26 mouse cellular contexts compared by ENCODE assay signal in the genomic region with DNA sequence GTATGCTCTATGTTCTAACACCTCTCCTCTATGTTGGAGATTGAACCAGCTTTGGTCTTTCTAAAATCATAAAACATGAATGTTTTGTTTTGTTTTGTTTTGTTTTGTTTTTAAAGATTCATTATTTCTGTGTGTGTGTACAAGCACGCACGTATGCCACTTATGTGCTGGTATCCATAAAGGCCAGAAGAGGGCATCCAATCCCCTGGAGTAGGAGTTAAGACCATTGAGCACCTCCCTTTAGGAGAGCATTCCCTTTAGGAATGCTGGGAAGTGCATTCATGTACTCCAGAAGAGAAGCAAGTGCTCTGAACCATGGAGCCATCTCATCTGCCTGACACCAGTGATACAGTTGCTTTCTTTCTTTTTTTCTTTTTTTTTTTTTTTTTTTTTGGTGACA. TPM values are rescaled to one million over a fixed set of nuclear protein-coding genes. Genes with fewer than 3 reads are reported as not detected.
A peak's percentile ranks its signal among the peaks of the same experiment; 100 is the strongest.
DNase-seq lines count a peak whose midpoint lies in the region; ATAC-seq and TF ChIP-seq lines count a peak whose summit lies in the region.
"Had no signal": no experiment of that assay in that cellular context is flagged by ENCODE, and none has a peak within 500 bp of the region (broad histone marks: within the 10 kb centered on the region; RNA-seq: fewer than 3 reads in every experiment).

No protein-coding gene starts in this region.

- intact Hi-C loops in left cerebral cortex, postnatal 25 days (cut with DNase I): no loop called here

- H3K27ac ChIP-seq in kidney, postnatal 0 days: no peak overlapping the region
- H3K27ac ChIP-seq in stomach, postnatal 0 days (replicated peaks): no peak overlapping the region
- H3K27ac ChIP-seq: embryonic facial prominence, embryonic 15.5 days; forebrain, embryonic 15.5 days; macrophage; midbrain, embryonic 15.5 days; neural tube, embryonic 12.5 days; stomach, embryonic 15.5 days had no signal

- no peak for TF ChIP-seq EP300 in stomach, postnatal 0 days (optimal IDR thresholded peaks at IDR 0.05)

- no peaks in the 10 kb centered on the region for H3K4me1 ChIP-seq in kidney, postnatal 0 days (replicated peaks; ENCODE audit: insufficient read depth, low read length)
- no peaks in the 10 kb centered on the region for H3K4me1 ChIP-seq in stomach, postnatal 0 days (replicated peaks; ENCODE audit: control insufficient read depth, insufficient read depth)
- H3K4me1 ChIP-seq: embryonic facial prominence, embryonic 15.5 days; forebrain, embryonic 15.5 days; midbrain, embryonic 15.5 days; neural tube, embryonic 12.5 days; stomach, embryonic 15.5 days had no signal

- H3K9me3 ChIP-seq in kidney, postnatal 0 days (replicated peaks; ENCODE audit: low read length): no peaks in the 10 kb centered on the region
- H3K9me3 ChIP-seq in stomach, postnatal 0 days (ENCODE audit: control insufficient read depth, low read length): no peaks in the 10 kb centered on the region
- H3K9me3 ChIP-seq: embryonic facial prominence, embryonic 15.5 days; forebrain, embryonic 15.5 days; midbrain, embryonic 15.5 days; neural tube, embryonic 12.5 days; stomach, embryonic 15.5 days had no signal

- H3K4me2 ChIP-seq in kidney, postnatal 0 days (ENCODE audit: low read length): no peak overlapping the region
- no peak overlapping the region for H3K4me2 ChIP-seq in stomach, postnatal 0 days (replicated peaks; ENCODE audit: low read depth)
- H3K4me2 ChIP-seq: embryonic facial prominence, embryonic 15.5 days; forebrain, embryonic 15.5 days; midbrain, embryonic 15.5 days; neural tube, embryonic 12.5 days; stomach, embryonic 15.5 days had no signal

- no peak overlapping the region for H3K4me3 ChIP-seq in kidney, postnatal 0 days (replicated peaks; ENCODE audit: low read depth, low read length)
- no peak overlapping the region for H3K4me3 ChIP-seq in stomach, postnatal 0 days (ENCODE audit: low read depth, low read length)
- H3K4me3 ChIP-seq: embryonic facial prominence, embryonic 15.5 days; forebrain, embryonic 15.5 days; midbrain, embryonic 15.5 days; neural tube, embryonic 12.5 days; stomach, embryonic 15.5 days had no signal

- H3K27me3 ChIP-seq in kidney, postnatal 0 days (ENCODE audit: insufficient read depth, low read length): no peaks in the 10 kb centered on the region
- H3K27me3 ChIP-seq in stomach, postnatal 0 days (ENCODE audit: control insufficient read depth, insufficient read depth, low read length): no peaks in the 10 kb centered on the region
- H3K27me3 ChIP-seq: embryonic facial prominence, embryonic 15.5 days; forebrain, embryonic 15.5 days; midbrain, embryonic 15.5 days; neural tube, embryonic 12.5 days; stomach, embryonic 15.5 days had no signal

- DNase-seq in heart, adult 11 months: peak; percentile 31
- DNase-seq in heart, adult 18-20 months: no peak
- no peak for DNase-seq in kidney, postnatal 0 days (ENCODE audit: low spot score)
- DNase-seq in kidney, adult 11 months: no peak
- DNase-seq in lung, postnatal 36 days: peak; percentile 2
- DNase-seq in lung, postnatal 25 days (ENCODE audit: low spot score): no peak
- DNase-seq in stomach, postnatal 0 days (ENCODE audit: low spot score): no peak
- DNase-seq in left cerebral cortex, postnatal 25 days (ENCODE audit: low spot score in 2 of 2): no peak
- DNase-seq: adrenal gland, postnatal 10 days; cerebellum, adult 8-10 months; cerebellum, postnatal 36 days; gastrocnemius, postnatal 14 days; kidney, postnatal 36 days; layer of hippocampus, adult 9-11 months; right cerebral cortex, postnatal 4 days; thymus, adult 18-20 months; thymus, postnatal 36 days had no signal

- peak; percentile 36 for TF ChIP-seq CTCF in kidney, postnatal 0 days (IDR thresholded peaks at IDR 0.05; ENCODE audit: low read depth)
- TF ChIP-seq CTCF in stomach, postnatal 0 days (IDR thresholded peaks at IDR 0.05; ENCODE audit: low read depth): peak; percentile 53

- no peak overlapping the region for H3K9ac ChIP-seq in kidney, postnatal 0 days (ENCODE audit: low read depth, low read length)
- no peak overlapping the region for H3K9ac ChIP-seq in stomach, postnatal 0 days (ENCODE audit: low read length)
- H3K9ac ChIP-seq: embryonic facial prominence, embryonic 15.5 days; forebrain, embryonic 15.5 days; midbrain, embryonic 15.5 days; neural tube, embryonic 12.5 days; stomach, embryonic 15.5 days had no signal

- H3K36me3 ChIP-seq in kidney, postnatal 0 days (ENCODE audit: insufficient read depth, low read length): no peaks in the 10 kb centered on the region
- no peaks in the 10 kb centered on the region for H3K36me3 ChIP-seq in stomach, postnatal 0 days (ENCODE audit: control insufficient read depth, insufficient read depth, low read length)
- H3K36me3 ChIP-seq: embryonic facial prominence, embryonic 15.5 days; forebrain, embryonic 15.5 days; midbrain, embryonic 15.5 days; neural tube, embryonic 12.5 days; stomach, embryonic 15.5 days had no signal

- 95% methylated on average over 2 of the region's 2 CpGs for WGBS in kidney, postnatal 0 days
- WGBS in stomach, postnatal 0 days: 95% methylated on average over 2 of the region's 2 CpGs

- ATAC-seq in kidney, postnatal 0 days (replicated peaks; ENCODE audit: low FRiP score, low read depth): no peak
- no peak for ATAC-seq in stomach, postnatal 0 days (ENCODE audit: low FRiP score, low TSS enrichment)
- ATAC-seq: CD4-positive, CD25-positive, alpha-beta regulatory T cell, adult 4 months; forebrain, embryonic 15.5 days; hindbrain, embryonic 16.5 days; midbrain, embryonic 15.5 days had no signal

RNA-seq across cellular contexts. Expression of gene Zfp462, which starts 21.5 kb away (rescaled TPM):
- total RNA-seq in heart, adult 18-20 months (2021): 1 to 10 TPM; 2.9 to 4.6 TPM
- polyA plus RNA-seq in kidney, postnatal 0 days (2015; fragmentation: Nextera tagmentation; extraction: Ambion mirVana): 2.6 and 2.9 TPM in 2 replicates
- polyA plus RNA-seq in stomach, postnatal 0 days (2015; fragmentation: Nextera tagmentation; extraction: Ambion mirVana): 0.93 and 1.1 TPM in 2 replicates
- 10 to 100 TPM; 50.5 to 58.9 TPM for total RNA-seq in left cerebral cortex, postnatal 25 days (2021)
- total RNA-seq: MEL had no signal
- polyA plus RNA-seq: CD4-positive, CD25-positive, alpha-beta regulatory T cell, adult 4 months had no signal

Comparison
In these comparisons a context has a peak if more than half of its experiments do, and no peak if none do; other contexts are left out.
1. DNase-seq: peak in heart, adult 11 months (single experiment) and lung, postnatal 36 days (single experiment); none in heart, adult 18-20 months (0 of 2), kidney, postnatal 0 days (single experiment), kidney, adult 11 months (single experiment), lung, postnatal 25 days (single experiment), stomach, postnatal 0 days (single experiment) and left cerebral cortex, postnatal 25 days (0 of 2).
2. RNA of gene Zfp462, which starts 21.5 kb away (total RNA-seq): 50.5 to 58.9 TPM in left cerebral cortex, postnatal 25 days; 2.9 to 4.6 TPM in heart, adult 18-20 months; every median in the first group is over 4 times any median in the second.